Mouse (Mus musculus) limb, embryonic 15.5 days (tissue): ENCODE results near the gene Polm. TPM values are rescaled to one million over a fixed set of nuclear protein-coding genes. Genes with fewer than 3 reads are reported as not detected.

Experiments
- ATAC-seq: fragments of 200-750 bp; cut with Nextera tagmentation; 2 replicates; pipeline ENCODE4 v1.8.0; 2017; ENCODE audit warnings: low read depth, moderate TSS enrichment; ENCODE audit not compliant: insufficient number of reproducible peaks, low FRiP score, low TSS enrichment
- H3K27ac ChIP-seq: fragments of 300-500 bp; sonication (generic); 2 replicates; pipeline ENCODE4 v1.5.1; 2015; ENCODE audit warnings: moderate library complexity, mild to moderate bottlenecking, inconsistent platforms
- H3K27me3 ChIP-seq: fragments of 300-500 bp; sonication (generic); 2 replicates; pipeline ENCODE4 v1.6.1; 2015; ENCODE audit warnings: inconsistent platforms
- H3K36me3 ChIP-seq: fragments of 300-500 bp; sonication (generic); 2 replicates; pipeline ENCODE4 v1.6.1; 2015; ENCODE audit warnings: inconsistent platforms
- H3K4me1 ChIP-seq: fragments of 300-500 bp; sonication (generic); 2 replicates; pipeline ENCODE4 v1.6.1; 2015; ENCODE audit warnings: inconsistent platforms
- H3K4me2 ChIP-seq: fragments of 300-500 bp; sonication (generic); 2 replicates; pipeline ENCODE4 v1.6.1; 2015; ENCODE audit warnings: mild to moderate bottlenecking, inconsistent platforms
- H3K4me3 ChIP-seq: fragments of 300-500 bp; sonication (generic); 2 replicates; pipeline ENCODE4 v1.5.1; 2015; ENCODE audit warnings: mild to moderate bottlenecking, inconsistent platforms
- H3K9ac ChIP-seq: fragments of 300-500 bp; sonication (generic); 2 replicates; pipeline ENCODE4 v1.6.1; 2015; ENCODE audit warnings: inconsistent platforms
- H3K9me3 ChIP-seq: fragments of 300-500 bp; sonication (generic); 2 replicates; pipeline ENCODE4 v1.6.1; 2016; ENCODE audit warnings: inconsistent platforms
- WGBS: fragments of 180-500 bp; shearing (Covaris S2); methylation state at CpG from one replicate; pipeline ENCODE4 v1.1.7; 2015; 5-methylcytosine and 5-hydroxymethylcytosine counted together
- polyA plus RNA-seq: library from polyadenylated mRNA; unstranded; fragments of >200 nt; fragmentation: Nextera tagmentation; extraction: Ambion mirVana; gene quantifications from 2 replicates; pipeline ENCODE4 v1.2.1, GENCODE M21; 2015

Polm gene
- 10.4 and 11.6 TPM in 2 replicates for polyA plus RNA-seq

DNA sequence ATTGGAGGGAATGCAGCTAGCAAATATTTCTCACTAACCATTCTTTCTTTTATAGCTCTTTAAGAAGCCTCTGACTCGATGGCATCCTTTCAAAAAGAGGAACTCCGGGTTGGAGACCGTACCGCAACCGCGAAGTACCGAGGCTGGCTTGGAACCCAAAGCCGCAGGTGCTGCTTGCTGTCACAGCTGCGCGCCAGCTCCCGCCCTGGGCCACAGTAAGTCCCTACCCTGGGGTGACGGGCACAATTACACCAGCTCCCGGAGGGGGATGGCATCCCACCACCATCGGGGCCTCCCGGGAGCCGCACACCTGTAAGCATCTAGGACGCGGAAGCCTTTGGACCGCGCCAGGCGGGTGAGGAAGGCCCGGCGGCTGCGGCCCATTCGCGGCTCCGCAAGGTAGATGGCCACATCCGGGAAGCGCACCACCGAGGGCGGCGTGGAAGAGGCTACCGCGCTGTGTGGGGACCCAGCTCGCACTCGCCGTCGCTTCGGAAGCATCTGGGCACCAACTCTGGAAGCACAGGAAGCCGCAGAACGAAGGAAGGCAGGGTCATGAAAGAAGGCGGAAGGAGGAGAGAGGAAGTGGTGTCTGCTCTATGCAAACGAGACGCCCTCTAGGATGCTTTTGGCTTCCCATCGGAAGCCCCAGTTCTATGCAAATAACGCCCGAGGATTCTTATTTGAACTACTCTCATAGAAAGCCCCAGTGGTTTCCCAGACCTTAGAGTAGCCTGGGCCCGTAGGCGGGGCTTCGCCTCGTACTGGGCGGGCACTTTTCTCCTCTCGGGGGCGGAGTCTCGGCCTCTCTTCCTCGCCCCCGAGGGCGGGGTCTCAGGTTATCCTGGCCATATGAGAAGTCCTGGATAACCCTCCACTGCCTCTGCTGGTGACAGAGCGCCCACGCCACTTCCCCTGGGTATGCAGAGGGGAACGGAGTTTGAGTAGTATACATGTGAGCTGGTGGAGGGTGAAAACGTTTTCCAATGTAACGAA, at the start of gene Polm:
Polm (minus strand) TSS at position 766 of the 996 bp plus-strand sequence.
- H3K27me3 ChIP-seq = no peaks in the 10 kb centered on the region
- under 1% methylated on average over 63 of the region's 63 CpGs for WGBS
- ATAC-seq = peak; percentile 93
- H3K9ac ChIP-seq = peak within 1 kb of the TSS; percentile 64
- H3K9me3 ChIP-seq = no peaks in the 10 kb centered on the region
- peak within 1 kb of the TSS; percentile 61 for H3K4me3 ChIP-seq
- H3K4me2 ChIP-seq = peak within 1 kb of the TSS; percentile 82
- H3K27ac ChIP-seq = peak within 1 kb of the TSS; percentile 86
- H3K36me3 ChIP-seq = peaks cover 20% of the 10 kb centered on the region
- peaks cover 18% of the 10 kb centered on the region; the same call in 1 of the 2 replicates for H3K4me1 ChIP-seq

DNA sequence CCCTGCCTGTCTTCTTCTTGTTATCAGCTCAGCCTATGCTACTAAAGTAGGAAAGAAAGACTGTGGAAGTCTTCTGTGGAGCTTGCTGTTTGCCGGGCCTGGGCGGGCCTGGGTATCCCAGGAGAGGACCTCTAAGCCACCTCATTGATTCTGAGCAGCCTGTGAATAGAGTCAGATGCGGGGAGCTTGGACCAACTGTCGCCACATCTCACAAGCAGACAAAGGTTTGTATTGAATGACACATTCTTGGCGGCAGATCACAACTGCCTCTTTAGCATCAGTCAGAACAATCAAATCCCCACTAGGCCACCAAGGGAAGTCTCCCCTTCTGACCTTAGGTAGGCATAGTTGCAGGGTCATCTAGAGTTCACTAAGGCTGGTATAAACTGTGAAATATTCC, 49.4 kb upstream of the Polm start:
- no peak overlapping the region for H3K4me2 ChIP-seq
- H3K4me1 ChIP-seq = peaks cover 41% of the 10 kb centered on the region
- no peak for ATAC-seq
- H3K27me3 ChIP-seq = no peaks in the 10 kb centered on the region
- H3K9ac ChIP-seq = no peak overlapping the region
- no peaks in the 10 kb centered on the region for H3K9me3 ChIP-seq
- no peak overlapping the region for H3K27ac ChIP-seq
- H3K36me3 ChIP-seq = no peaks in the 10 kb centered on the region
- H3K4me3 ChIP-seq = no peak overlapping the region
- whole genome bisulfite sequencing = 56% methylated on average over 5 of the region's 5 CpGs

DNA sequence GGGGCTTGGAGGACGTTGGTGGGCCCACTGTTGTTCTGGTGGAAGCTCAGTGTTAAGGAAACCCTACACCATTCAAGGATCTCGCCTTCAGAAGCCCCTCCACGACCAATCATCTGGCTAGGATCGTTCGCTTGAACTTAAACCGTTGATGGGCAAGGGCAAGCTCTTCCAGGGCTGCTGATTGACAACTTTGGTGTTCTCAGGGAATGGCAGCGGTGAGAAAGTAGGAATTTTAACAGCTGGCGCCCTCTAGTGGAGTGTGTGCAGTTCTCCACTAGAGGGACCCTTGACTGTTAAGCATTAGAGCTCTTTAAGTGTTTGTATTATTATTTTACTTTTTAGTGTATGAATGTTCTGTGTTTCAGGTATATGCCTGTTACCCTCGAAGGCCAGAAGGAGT, 48.4 kb upstream of the Polm start:
- Histone ChIP-seq H3K9ac (no peak overlapping the region), H3K4me3 (no peak overlapping the region), H3K27ac (peak overlapping the region; percentile 48), H3K4me1 (peaks cover 35% of the 10 kb centered on the region), H3K36me3 (no peaks in the 10 kb centered on the region), H3K9me3 (no peaks in the 10 kb centered on the region), H3K4me2 (no peak overlapping the region), H3K27me3 (no peaks in the 10 kb centered on the region)
- WGBS = 18% methylated on average over 9 of the region's 9 CpGs
- no peak for ATAC-seq

DNA sequence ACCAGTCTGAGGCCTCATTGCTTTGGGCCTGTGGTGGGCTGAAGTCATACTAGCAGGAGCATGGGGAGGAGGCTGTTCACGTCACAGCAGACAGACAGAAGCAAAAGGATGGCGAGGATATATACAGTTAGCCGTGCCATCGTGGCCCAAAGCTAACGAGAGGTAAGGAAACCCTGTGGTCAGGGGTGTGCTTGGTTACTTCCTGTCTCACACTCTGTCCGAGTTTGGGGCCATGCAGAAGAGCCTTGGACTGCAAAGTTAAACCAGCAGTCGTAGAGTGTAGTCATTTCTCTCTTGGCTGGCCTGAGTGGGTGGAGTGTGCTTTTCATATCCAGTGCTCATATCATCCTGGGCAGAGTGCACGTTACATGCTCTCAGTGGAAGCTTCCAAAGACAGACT, 44.7 kb upstream of the Polm start:
- no peak for ATAC-seq
- Histone ChIP-seq H3K4me2 (no peak overlapping the region), H3K27ac (no peak overlapping the region)

DNA sequence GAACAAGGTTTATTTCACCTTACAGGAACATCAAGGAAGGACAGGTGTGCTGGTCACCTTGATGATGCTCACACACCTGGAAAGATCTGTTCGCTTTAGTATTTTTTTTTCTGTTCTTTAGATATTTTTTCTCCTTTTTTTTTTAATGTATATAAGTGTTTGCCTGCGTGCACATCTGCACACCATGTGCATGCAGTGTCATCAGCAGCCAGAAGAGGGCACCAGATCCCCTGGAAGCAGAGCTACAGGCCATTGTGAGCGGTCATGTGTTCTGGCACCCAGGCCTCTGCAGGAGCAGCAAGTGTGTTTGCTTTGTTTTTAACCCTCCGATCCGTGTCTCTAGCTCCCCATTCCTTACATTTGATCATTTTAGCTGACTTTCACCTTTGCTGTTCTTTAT, 42.1 kb upstream of the Polm start:
- 59% methylated on average over 5 of the region's 5 CpGs for WGBS

More for the DNA sequence above, 44.7 kb upstream of the Polm start:
- no peak overlapping the region for H3K9ac ChIP-seq
- H3K4me1 ChIP-seq = peaks cover 21% of the 10 kb centered on the region
- H3K36me3 ChIP-seq = no peaks in the 10 kb centered on the region
- H3K9me3 ChIP-seq = no peaks in the 10 kb centered on the region
- H3K27me3 ChIP-seq = no peaks in the 10 kb centered on the region
- 67% methylated on average over 8 of the region's 8 CpGs for WGBS
- H3K4me3 ChIP-seq = no peak overlapping the region

DNA sequence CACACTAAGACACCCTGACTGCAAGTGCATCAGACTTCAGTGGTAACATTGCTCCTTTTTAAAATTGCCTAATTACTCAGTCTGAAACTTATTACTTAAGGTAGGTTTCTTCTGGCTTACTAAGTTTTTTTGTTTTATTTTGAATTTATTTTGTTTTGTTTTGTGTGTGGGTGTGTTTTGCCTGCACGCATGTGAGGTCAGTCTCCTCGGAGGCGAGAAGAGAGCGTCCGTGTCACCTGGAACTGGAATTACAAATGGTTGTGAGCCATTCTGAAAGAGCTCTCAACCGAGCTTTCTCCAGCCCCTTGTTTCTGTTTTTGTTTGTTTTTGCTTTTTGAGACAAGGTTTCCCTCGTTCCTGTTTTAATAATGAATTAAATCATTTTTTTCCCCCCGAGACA, 40.8 kb upstream of the Polm start:
- Histone ChIP-seq H3K27ac (peak overlapping the region; percentile 89), H3K4me2 (peak overlapping the region; percentile 63), H3K27me3 (no peaks in the 10 kb centered on the region), H3K9me3 (no peaks in the 10 kb centered on the region), H3K4me3 (peak overlapping the region; percentile 75), H3K36me3 (peaks cover 27% of the 10 kb centered on the region), H3K9ac (peak overlapping the region; percentile 47; the same call in 1 of the 2 replicates), H3K4me1 (peaks cover 24% of the 10 kb centered on the region)
- 45% methylated on average over 8 of the region's 8 CpGs for WGBS
- ATAC-seq = no peak

More for the DNA sequence above, 42.1 kb upstream of the Polm start:
- H3K4me3 ChIP-seq = no peak overlapping the region
- H3K4me2 ChIP-seq = no peak overlapping the region
- H3K27me3 ChIP-seq = no peaks in the 10 kb centered on the region
- no peak overlapping the region for H3K27ac ChIP-seq
- H3K4me1 ChIP-seq = peaks cover 24% of the 10 kb centered on the region
- peaks cover 15% of the 10 kb centered on the region for H3K36me3 ChIP-seq
- no peak overlapping the region for H3K9ac ChIP-seq
- ATAC-seq = no peak
- H3K9me3 ChIP-seq = no peaks in the 10 kb centered on the region

DNA sequence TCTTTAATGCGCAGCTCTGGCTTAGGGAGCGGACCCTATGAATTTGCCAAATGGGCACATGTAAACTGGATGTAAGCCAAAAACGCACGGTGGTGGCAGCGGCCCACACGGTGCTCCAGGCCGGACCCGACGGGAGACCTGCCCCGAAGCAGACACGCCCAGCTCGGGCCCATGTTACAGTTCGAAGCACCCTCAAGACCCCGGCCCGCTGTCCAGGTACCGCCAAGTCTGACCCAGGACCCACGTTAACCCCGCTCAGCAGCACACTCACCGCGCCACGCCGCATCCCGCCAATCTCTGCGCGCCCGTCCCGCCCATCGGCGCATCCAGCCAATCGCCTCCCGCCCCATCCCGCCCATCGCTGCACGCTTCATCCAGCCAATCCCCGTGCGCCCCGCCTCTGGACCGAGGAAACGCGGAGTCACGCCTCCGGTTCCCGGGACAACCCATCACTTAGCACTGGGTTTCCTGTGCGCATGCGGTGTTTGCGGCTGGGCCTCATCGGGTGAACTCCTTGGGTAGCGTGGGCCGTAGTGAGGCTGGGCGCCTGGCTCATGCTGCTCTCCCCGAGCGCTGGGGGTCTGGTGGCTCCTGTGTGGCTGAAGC, 40.2 kb upstream of the Polm start, which contains the start of gene Pold2:
Pold2 (minus strand) TSS at position 372 of the 606 bp plus-strand sequence.
- H3K4me2 ChIP-seq = peak within 1 kb of the TSS; percentile 63
- H3K27me3 ChIP-seq = no peaks in the 10 kb centered on the region
- peaks cover 21% of the 10 kb centered on the region for H3K4me1 ChIP-seq
- ATAC-seq = peak; percentile 99
- H3K36me3 ChIP-seq = peaks cover 33% of the 10 kb centered on the region
- H3K4me3 ChIP-seq = peak within 1 kb of the TSS; percentile 75
- H3K9me3 ChIP-seq = no peaks in the 10 kb centered on the region
- H3K27ac ChIP-seq = peak within 1 kb of the TSS; percentile 89
- under 1% methylated on average over 52 of the region's 52 CpGs for WGBS
- peak within 1 kb of the TSS; percentile 64 for H3K9ac ChIP-seq

DNA sequence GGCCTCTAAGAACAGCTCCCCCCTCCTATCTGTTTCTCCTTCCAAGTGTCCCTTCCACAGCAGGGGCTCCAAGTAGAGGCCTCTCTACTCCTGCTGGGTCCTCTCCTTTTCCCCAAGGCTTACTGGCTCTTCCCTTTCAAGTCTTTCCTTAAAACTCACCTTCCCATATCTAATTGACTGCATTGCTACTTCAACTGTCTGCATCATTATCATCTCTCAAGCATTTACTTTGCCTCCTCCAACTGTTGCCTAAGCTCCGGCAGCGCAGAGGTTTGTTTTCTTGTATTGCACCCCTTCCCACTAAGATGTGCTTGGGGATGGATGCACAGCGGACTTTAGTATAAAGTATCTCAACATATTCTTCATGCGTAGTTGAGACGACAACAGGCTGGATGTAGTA, 39.6 kb upstream of the Polm start:
- H3K36me3 ChIP-seq = peaks cover 39% of the 10 kb centered on the region
- WGBS = 5% methylated on average over 5 of the region's 5 CpGs
- H3K4me1 ChIP-seq = peaks cover 21% of the 10 kb centered on the region
- H3K9me3 ChIP-seq = no peaks in the 10 kb centered on the region
- peak overlapping the region; percentile 63 for H3K4me2 ChIP-seq
- peak overlapping the region; percentile 64 for H3K9ac ChIP-seq
- peak overlapping the region; percentile 79; the same call in 1 of the 2 replicates for H3K27ac ChIP-seq
- H3K4me3 ChIP-seq = peak overlapping the region; percentile 75
- no peak for ATAC-seq
- H3K27me3 ChIP-seq = no peaks in the 10 kb centered on the region

DNA sequence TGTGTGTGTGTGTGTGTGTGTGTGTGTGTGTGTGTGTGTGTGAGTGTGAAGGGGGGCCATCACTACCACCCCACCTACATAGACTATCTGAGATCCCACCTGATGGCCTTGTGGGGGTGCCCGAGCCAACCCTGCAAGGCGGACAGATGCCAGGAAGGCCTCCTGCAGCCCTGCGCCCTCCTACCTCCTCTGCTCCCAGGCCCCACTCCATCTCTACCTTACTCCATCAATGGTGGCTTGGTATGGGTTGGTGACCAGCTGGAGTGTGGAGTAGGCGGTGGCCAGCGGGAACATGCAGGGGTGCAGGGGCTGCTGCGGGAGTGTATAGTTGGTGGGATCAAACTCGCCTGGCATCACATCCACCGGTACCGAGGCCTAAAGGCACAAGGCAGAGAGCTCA, 35.4 kb upstream of the Polm start:
- Histone ChIP-seq H3K36me3 (peaks cover 80% of the 10 kb centered on the region), H3K4me2 (no peak overlapping the region), H3K27ac (no peak overlapping the region), H3K9ac (no peak overlapping the region), H3K4me3 (no peak overlapping the region), H3K27me3 (no peaks in the 10 kb centered on the region), H3K4me1 (peaks cover 21% of the 10 kb centered on the region), H3K9me3 (no peaks in the 10 kb centered on the region)
- WGBS = 96% methylated on average over 9 of the region's 9 CpGs
- ATAC-seq = no peak

DNA sequence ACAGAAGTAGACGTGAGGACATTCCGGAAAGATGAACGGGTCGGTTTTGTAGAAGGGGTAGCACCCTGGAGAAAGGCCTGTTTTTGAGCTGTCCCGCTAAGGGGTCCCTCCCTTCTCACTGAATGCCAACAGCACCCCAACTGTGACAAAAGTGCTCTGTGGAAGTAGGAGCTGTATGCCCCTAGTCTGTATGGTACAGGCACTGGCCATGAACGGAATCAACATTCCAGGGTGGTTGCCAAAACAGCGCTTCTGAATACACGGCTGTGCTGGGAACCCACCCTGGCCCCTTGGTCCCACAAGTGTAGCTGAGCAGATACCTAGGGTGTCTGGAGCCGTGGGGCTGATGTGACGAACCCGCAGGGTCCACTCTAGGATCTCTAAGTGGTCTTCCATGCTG, 34.9 kb upstream of the Polm start:
- Histone ChIP-seq H3K4me2 (no peak overlapping the region), H3K27ac (no peak overlapping the region), H3K27me3 (no peaks in the 10 kb centered on the region), H3K9me3 (no peaks in the 10 kb centered on the region), H3K9ac (no peak overlapping the region), H3K4me1 (peaks cover 21% of the 10 kb centered on the region), H3K4me3 (no peak overlapping the region), H3K36me3 (peaks cover 85% of the 10 kb centered on the region)
- 91% methylated on average over 11 of the region's 11 CpGs for WGBS
- no peak for ATAC-seq

DNA sequence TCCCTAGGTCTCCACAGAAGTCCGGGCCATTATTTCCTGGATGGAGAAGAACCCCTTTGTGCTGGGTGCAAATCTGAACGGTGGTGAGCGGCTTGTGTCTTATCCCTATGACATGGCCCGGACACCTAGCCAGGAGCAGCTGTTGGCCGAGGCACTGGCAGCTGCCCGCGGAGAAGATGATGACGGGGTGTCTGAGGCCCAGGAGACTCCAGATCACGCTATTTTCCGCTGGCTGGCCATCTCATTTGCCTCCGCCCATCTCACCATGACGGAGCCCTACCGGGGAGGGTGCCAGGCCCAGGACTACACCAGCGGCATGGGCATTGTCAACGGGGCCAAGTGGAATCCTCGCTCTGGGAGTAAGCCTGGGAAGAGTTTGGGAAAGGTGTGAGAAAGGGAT, 32.3 kb upstream of the Polm start:
- Histone ChIP-seq H3K4me3 (no peak overlapping the region), H3K4me1 (no peaks in the 10 kb centered on the region; the same call in 1 of the 2 replicates), H3K27ac (no peak overlapping the region), H3K9ac (no peak overlapping the region), H3K9me3 (no peaks in the 10 kb centered on the region), H3K4me2 (no peak overlapping the region), H3K27me3 (no peaks in the 10 kb centered on the region), H3K36me3 (peaks cover 92% of the 10 kb centered on the region)
- ATAC-seq = no peak
- WGBS = 87% methylated on average over 16 of the region's 16 CpGs

DNA sequence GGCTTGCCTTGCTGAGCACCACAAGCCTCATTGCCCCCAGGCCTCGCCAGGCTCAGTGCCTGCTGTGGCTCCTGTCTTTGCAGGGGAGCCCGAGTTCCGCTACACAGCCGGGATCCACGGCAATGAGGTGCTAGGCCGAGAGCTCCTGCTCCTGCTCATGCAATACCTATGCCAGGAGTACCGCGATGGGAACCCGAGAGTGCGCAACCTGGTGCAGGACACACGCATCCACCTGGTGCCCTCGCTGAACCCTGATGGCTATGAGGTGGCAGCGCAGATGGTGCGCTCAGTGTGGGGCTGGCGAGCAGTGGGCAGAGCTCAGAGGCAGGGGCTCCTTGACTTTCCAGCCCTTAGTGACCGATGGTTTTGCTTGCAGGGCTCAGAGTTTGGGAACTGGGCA, 31.5 kb upstream of the Polm start:
- Histone ChIP-seq H3K27ac (no peak overlapping the region), H3K9ac (no peak overlapping the region), H3K9me3 (no peaks in the 10 kb centered on the region), H3K4me2 (no peak overlapping the region), H3K27me3 (no peaks in the 10 kb centered on the region), H3K4me1 (no peaks in the 10 kb centered on the region; the same call in 1 of the 2 replicates), H3K4me3 (no peak overlapping the region), H3K36me3 (peaks cover 92% of the 10 kb centered on the region)
- WGBS = 89% methylated on average over 16 of the region's 16 CpGs
- ATAC-seq = no peak
